In the genomic region with DNA sequence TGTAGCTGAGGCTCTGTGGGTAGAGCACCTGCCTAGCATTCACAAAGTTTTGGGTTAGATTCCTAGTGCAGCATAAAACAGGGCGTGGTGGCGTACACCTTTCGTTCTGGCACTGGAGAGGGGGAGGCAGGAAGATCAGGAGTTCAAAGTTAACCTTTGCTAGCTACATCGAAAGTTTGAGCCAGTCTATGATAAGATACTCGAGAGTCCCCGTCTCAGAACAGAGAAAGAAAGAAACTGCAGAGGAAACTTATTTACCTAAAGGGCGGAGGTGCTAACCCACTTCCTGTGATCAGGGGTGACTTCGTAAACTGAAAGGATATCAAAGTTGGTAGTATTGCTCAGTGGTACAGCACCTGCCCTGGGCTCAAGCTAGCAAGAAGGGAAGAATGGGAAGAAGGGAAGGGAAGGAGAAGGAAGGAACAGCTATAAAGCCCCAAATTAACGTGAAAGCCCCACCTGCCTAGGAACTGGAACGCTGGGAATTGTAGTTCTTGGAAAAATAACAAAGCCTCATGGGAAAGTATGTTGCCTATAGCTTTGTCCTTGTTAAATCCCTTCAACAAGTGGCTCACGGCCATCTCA, we compare ENCODE assay signal across 8 mouse cellular contexts. TPM values are rescaled to one million over a fixed set of nuclear protein-coding genes. Genes with fewer than 3 reads are reported as not detected.
A peak's percentile ranks its signal among the peaks of the same experiment; 100 is the strongest.
DNase-seq lines count a peak whose midpoint lies in the region; ATAC-seq and TF ChIP-seq lines count a peak whose summit lies in the region.
"Had no signal": no experiment of that assay in that cellular context is flagged by ENCODE, and none has a peak within 500 bp of the region (broad histone marks: within the 10 kb centered on the region; RNA-seq: fewer than 3 reads in every experiment).

No protein-coding gene starts in this region.

- H3K4me1 ChIP-seq in erythroblast, embryonic 14.5 days (ENCODE audit: control insufficient read depth) = peaks cover 26% of the 10 kb centered on the region
- peaks cover 13% of the 10 kb centered on the region for H3K4me1 ChIP-seq in limb, embryonic 14.5 days (ENCODE audit: control insufficient read depth, insufficient read depth, low read length)
- H3K4me1 ChIP-seq in neural tube, embryonic 13.5 days (replicated peaks) = peaks cover 10% of the 10 kb centered on the region

- no peak overlapping the region for H3K9ac ChIP-seq in limb, embryonic 14.5 days (ENCODE audit: low read depth, low read length, severe bottlenecking)
- no peak overlapping the region for H3K9ac ChIP-seq in neural tube, embryonic 13.5 days

- 54% methylated on average over 11 of the region's 11 CpGs for WGBS in limb, embryonic 14.5 days
- WGBS in neural tube, embryonic 13.5 days = 55% methylated on average over 11 of the region's 11 CpGs

- peak; percentile 67 for DNase-seq in A20 (ENCODE audit: low read depth, low spot score)
- peak; percentile 35 to 47 for DNase-seq in B cell, adult 2 months
- peak; percentile 29 for DNase-seq in limb, embryonic 14.5 days (ENCODE audit: low spot score)
- DNase-seq in layer of hippocampus, adult 9-10 months (ENCODE audit: low spot score) = no peak
- no peak for DNase-seq in adrenal gland, postnatal 10 days

- peak overlapping the region; percentile 28 for H3K4me2 ChIP-seq in limb, embryonic 14.5 days (replicated peaks; ENCODE audit: low read depth, low read length, severe bottlenecking)
- H3K4me2 ChIP-seq in neural tube, embryonic 13.5 days = peak overlapping the region; percentile 38

- H3K27me3 ChIP-seq in erythroblast, embryonic 14.5 days (ENCODE audit: control insufficient read depth) = no peaks in the 10 kb centered on the region
- H3K27me3 ChIP-seq in limb, embryonic 14.5 days (ENCODE audit: control insufficient read depth, insufficient read depth, low read length) = no peaks in the 10 kb centered on the region
- H3K27me3 ChIP-seq in neural tube, embryonic 13.5 days = no peaks in the 10 kb centered on the region

- peak overlapping the region; percentile 64 for H3K27ac ChIP-seq in limb, embryonic 14.5 days (replicated peaks; ENCODE audit: low read depth, low read length)
- H3K27ac ChIP-seq in neural tube, embryonic 13.5 days (replicated peaks) = no peak overlapping the region
- H3K27ac ChIP-seq: macrophage had no signal

- H3K4me3 ChIP-seq in erythroblast, embryonic 14.5 days (replicated peaks) = peak overlapping the region; percentile 60
- peak overlapping the region; percentile 15 for H3K4me3 ChIP-seq in limb, embryonic 14.5 days (replicated peaks; ENCODE audit: low read length)
- peak overlapping the region; percentile 10; the same call in 1 of the 2 replicates for H3K4me3 ChIP-seq in neural tube, embryonic 13.5 days

- H3K36me3 ChIP-seq in erythroblast, embryonic 14.5 days (ENCODE audit: control insufficient read depth) = no peaks in the 10 kb centered on the region
- H3K36me3 ChIP-seq in limb, embryonic 14.5 days (ENCODE audit: control insufficient read depth, insufficient read depth, low read length) = no peaks in the 10 kb centered on the region
- H3K36me3 ChIP-seq in neural tube, embryonic 13.5 days = no peaks in the 10 kb centered on the region

- TF ChIP-seq POLR2A in limb, embryonic 14.5 days (IDR thresholded peaks at IDR 0.05; ENCODE audit: borderline replicate concordance, extremely low read depth, insufficient read depth, insufficient read length) = no peak

- no peak for ATAC-seq in limb, embryonic 14.5 days (ENCODE audit: low FRiP score, low read depth)
- ATAC-seq in neural tube, embryonic 13.5 days (ENCODE audit: low read depth) = no peak

- no peaks in the 10 kb centered on the region for H3K9me3 ChIP-seq in erythroblast, embryonic 14.5 days (ENCODE audit: control insufficient read depth, low read length)
- no peaks in the 10 kb centered on the region for H3K9me3 ChIP-seq in limb, embryonic 14.5 days (ENCODE audit: control insufficient read depth, low read length)
- no peaks in the 10 kb centered on the region for H3K9me3 ChIP-seq in neural tube, embryonic 13.5 days

RNA-seq across cellular contexts. Expression of gene Enpp1, which starts 42.4 kb away (rescaled TPM):
- 0.02 TPM in 1 of 2 replicates, not detected in the other for polyA plus RNA-seq in erythroblast, embryonic 14.5 days (2012)
- polyA plus RNA-seq in limb, embryonic 14.5 days (2012; rRNA removed) = 7.2 and 7.5 TPM in 2 replicates
- 9.2 and 10.4 TPM in 2 replicates for polyA plus RNA-seq in limb, embryonic 14.5 days (2014; fragmentation: Nextera tagmentation; extraction: Ambion mirVana)
- polyA plus RNA-seq in neural tube, embryonic 13.5 days (2015; fragmentation: Nextera tagmentation; extraction: Ambion mirVana) = 2.2 and 4.1 TPM in 2 replicates
- 1 to 10 TPM; 5.3 to 7.0 TPM for total RNA-seq in adrenal gland, postnatal 10 days (2021)

Comparison
In these comparisons a context has a peak if more than half of its experiments do, and no peak if none do; other contexts are left out.
1. DNase-seq: peak in A20 (single experiment), B cell, adult 2 months (2 of 2) and limb, embryonic 14.5 days (single experiment); none in layer of hippocampus, adult 9-10 months (single experiment) and adrenal gland, postnatal 10 days (single experiment).
2. H3K4me3 ChIP-seq: peak in every context shown above with its lines; median percentile 60 in erythroblast, embryonic 14.5 days; 15 in limb, embryonic 14.5 days; 10 in neural tube, embryonic 13.5 days.